Mouse (Mus musculus) erythroid progenitor cell, adult 5-6 weeks (primary cell): Measurements from ENCODE around the gene Qprt. TPM values are rescaled to one million over a fixed set of nuclear protein-coding genes. Genes with fewer than 3 reads are reported as not detected.
A peak's percentile ranks its signal among the peaks of the same experiment; 100 is the strongest.

Source experiments
- ATAC-seq: replicated peaks from 2 replicates; pipeline ENCODE4 v1.8.0; 2016; ENCODE audit warnings: moderate number of reproducible peaks, mild to moderate bottlenecking, moderate TSS enrichment, inconsistent platforms; ENCODE audit not compliant: poor library complexity, low FRiP score, severe bottlenecking
- total RNA-seq, 2 experiments: library from RNA; stranded (forward) in 1 of 2; stranded (reverse) in 1 of 2; fragments of 150-400 nt in 1 of 2; fragments of 186-747, 209-891 nt in 1 of 2; gene quantifications; 2 replicates each; pipeline versions ENCODE4 v1.2.3 to v1.2.4; 2015 to 2017; ENCODE audit warnings: low replicate concordance in 2 of 2

Qprt gene
- total RNA-seq (2015; ENCODE audit: low replicate concordance) = not detected in 2 replicates
- 1.8 TPM in 1 of 2 replicates, not detected in the other for total RNA-seq (2017; ENCODE audit: low replicate concordance)

DNA sequence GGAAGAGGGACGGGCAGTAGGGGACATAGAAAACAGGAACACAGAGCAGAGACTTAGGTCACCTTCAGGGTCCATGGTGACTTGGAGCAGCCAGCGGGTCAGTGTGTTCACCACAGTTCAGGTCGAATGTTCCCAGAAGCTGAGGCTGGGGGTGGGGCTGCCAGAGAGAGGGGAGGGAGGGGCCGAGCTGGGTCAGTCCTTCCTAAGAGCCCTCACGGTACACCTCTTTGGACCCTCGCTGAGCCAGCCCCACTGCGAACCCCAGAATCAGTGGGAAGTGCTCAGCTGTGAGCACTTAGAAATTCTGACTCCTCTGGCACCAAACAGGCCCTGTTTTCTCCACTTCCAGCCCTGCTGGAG lies at the start of gene Qprt:
TSS of gene Qprt (minus strand) at position 316 of the 360 bp plus-strand sequence.
- ATAC-seq = no peak

DNA sequence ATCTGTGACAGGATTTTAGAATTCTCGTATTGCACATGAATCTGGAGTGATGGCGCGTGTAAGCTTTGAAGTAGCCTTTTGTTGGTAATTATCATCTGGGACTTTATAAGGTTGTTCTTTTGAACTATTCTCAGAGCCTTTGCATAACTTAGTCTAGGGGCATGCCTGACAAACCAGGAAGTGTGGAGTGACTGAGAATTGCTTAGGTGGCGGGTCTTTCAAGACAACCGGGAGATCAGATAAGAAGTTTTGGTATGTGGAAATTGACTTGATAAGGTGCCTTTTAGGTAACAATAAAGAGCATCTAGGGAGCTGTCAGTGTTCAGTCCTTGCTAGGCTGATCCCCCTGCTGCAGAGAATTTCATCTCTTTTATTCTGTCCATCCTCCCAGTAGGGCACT lies 44.5 kb upstream of the Qprt start:
- no peak for ATAC-seq

DNA sequence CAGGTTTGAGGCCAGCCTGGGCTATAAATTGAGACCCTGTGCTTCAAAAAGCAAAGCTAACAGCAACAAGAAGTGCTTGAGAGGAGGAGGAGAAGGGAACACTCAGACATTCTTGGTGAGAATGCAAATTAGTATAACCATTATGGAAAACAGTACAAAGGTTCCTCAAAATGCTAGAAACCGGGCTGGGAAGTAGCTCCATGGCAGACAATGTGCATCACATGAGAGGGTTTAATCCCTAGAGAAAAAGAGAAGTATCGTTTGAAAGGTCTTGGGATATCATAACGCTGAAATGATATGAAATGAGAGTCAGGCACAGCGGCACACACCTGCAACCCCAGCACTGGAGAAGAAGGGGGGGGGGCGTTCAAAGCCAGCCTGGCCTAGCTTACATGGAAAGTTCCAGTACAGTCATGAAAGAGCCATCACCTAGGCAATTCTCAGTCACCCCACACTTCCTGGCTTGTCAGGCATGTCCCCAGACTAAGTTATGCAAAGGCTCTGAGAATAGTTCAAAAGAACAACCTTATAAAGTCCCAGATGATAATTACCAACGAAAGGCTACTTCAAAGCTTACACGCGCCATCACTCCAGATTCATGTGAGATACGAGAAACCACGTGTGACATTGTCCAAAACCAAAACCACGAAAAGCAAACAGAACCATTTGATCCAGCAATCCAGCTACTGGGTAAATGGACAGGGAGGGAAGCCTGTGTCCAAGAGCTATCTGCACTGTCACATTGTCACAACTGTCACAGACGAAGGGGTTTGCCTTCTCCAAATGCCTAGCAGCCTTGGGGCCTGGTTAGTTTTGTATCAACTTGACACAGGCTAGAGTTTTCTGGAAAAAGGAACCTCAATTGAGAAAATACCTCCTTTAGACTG lies 43.8 kb upstream of the Qprt start:
- ATAC-seq = no peak

DNA sequence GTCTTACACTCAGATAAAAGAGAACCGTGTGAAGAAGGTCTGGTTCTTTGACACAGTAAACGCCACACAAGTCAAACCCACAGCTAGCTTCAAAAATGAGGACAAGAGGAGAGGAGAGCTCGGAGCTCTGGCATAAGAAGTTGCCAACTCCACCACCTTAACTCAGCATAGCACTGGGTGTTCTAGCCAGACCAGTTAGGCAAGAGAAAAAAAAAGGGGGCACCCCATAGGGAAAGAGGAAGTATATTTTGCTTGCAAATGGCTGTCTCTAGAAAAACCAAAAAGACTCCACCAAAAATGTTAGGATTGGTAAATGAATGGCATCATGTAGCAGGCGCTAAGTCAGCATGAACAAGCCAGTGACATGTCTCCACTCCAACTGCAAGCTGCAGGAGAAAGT lies 42.0 kb upstream of the Qprt start:
- ATAC-seq = no peak

DNA sequence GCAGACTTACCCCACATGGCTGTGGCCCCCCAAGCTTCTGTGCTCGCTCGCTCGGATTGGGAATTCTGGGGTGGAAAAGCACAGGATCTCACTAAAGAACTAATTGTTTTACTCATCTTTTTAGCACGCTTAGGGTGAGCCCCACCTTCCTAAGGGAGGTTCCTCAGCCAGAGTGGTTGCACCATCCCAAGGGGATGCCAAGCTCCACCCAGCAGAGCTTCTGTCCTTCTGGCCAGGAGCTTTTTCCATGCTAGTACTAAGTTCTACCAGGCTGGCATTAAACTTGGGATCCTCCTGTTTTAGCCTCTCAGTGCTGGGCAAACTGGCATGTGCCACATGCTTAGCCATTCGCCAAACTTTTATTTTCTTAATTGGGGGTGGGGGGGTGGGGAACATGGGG lies 40.5 kb upstream of the Qprt start:
- no peak for ATAC-seq

DNA sequence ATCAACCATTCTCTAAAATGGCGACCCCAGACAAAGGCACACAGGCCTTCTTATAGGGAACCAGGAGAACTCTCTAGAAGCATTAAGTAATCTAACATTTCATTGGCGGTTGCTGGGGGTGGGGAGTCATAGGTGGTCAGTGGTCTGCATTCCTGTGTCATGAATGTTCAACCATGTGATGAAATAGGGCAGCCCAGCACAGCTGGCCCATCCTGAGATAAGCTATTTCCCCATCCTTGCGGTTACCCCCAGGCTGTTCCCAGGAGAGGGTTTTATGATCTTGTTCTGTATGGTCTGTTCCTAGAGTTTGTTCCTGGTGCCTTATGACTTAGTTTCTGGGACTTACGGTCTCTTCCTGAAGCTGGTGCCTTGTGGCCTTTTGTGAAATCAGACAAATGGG lies 35.5 kb upstream of the Qprt start:
- ATAC-seq = no peak

DNA sequence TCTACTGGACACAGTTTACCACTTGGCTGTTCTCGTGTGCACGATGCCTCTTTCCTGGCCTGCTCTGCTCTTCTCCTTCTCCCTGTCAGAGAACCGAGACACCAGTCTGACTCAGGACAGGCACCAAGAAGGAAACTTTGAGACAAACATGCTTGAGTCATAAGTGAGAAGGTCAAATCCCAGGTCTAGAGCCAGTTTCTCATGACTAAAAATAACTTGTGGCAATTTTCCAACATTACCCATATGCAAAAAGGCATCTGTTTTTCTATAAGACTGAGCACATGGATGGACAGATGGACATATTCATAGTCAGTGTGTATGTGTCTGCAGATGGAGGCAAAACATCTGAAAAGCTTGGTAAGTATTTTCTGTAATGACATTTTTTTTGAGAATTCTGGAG lies 31.5 kb upstream of the Qprt start:
- ATAC-seq = 0 out of 2 replicates have a peak, but pooled peaks have one; percentile 28

DNA sequence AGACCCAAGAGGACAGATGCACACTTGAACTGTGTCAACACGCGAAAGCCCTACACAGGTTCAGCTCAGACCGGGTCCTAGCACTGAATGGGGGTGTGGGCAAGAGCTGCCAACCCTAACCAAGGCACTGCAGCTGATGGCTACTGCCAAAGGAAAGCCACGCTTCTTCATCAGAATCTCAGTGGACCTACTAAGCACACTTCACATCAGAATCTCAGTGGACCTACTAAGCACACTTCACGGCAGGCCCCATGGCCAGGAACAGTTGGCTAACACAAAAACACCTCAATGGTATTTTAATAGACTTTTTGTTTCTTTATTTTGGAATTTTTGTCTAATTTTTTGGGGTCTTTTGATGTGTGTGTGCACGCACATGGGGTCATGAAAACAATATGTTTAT lies 30.4 kb upstream of the Qprt start:
- no peak for ATAC-seq

DNA sequence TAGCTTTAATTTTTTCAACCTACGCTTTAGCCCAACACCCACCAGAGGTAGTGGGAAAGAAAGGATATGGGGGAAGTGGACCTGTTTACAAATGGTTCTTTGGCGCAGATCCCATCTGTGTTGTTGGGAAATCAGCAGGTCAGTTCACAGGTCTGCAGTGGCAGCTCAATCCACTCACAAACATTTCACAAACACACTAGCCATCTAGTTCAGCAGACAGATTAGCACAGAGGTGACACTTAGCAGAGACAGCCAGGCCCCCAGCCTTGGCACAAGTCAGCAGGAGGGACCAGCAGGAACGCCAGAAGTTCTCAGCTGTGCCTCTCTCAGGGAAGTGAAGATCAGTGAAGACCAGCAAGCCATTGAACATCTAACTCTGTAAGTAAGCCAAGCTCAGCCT lies 25.9 kb upstream of the Qprt start:
- ATAC-seq = no peak

DNA sequence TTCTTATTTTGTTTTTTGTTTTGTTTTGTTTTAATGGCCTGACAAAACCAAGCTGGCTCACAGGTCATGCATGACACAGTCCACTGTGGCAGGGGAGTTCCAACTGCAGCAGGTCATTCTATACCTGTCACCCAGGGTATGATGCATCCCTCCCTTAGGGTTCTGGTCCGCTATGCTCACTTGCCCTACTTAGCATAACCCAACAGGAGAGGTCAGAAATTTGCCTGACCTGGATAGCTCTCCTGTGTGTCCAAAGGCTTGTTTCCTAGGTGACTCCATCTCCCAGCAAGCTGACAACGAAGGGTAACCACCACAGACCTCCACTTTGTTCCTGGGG lies 24.2 kb upstream of the Qprt start:
- no peak for ATAC-seq

DNA sequence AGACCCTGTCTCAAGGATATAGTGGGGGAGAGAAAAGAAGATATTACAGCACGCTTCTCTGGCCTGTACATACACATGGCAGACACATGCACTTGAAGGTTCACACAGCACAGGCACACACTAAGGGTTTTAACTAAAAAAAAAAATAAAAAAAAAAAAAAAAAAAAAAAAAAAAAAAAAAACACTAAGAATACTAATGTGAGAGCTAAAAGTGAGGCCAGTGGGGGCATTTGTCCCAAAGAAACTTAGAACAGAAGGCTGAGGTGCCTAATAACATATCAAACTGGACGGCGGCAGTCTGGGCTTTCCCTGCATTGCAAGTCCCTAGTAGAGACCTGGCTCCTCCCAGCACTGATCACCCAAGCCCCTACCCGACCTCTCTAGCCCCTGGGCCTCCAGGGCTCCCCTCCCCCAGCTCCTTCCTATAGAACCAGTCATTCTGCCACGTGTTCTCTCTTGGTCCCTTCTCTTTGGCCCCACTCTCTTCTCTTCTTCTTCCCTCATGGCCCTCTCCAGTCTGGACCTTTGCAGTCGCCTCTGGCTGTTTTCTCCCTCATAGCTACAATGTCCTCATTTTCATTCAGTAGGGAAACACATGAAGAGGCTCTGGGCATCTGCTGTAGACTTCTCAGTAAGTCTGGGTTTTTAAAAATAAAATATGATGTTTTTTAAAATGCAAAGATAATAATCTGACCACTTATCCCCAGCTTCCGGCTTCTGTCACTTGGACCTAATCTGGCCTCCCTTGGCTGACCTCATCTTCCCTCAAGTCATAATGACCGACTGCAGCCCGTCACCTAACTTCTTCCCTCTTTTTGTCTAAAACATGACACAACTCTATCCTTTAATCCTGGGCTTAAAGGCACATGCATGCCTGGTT lies 23.6 kb upstream of the Qprt start:
- ATAC-seq = no peak

DNA sequence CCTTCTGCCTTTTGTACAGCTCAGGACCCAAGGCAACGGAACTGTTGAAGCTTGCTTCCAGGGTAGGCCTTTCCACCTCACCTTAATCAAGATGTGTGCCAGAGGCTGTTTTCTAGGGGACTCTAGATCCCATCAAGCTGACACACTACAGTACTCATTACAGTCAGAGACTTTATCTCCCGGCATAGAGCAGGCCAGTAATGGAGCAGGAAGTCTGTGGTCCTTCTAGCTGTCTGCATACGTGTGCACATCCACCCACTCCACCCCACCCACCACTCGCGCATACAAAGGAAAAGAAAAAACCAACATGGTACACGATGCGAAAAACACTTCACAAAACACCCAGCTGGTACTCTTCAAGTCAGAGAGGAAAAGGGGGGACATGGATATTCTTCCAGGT lies 22.4 kb upstream of the Qprt start:
- peak; percentile 36; the same call in 1 of the 2 replicates for ATAC-seq

DNA sequence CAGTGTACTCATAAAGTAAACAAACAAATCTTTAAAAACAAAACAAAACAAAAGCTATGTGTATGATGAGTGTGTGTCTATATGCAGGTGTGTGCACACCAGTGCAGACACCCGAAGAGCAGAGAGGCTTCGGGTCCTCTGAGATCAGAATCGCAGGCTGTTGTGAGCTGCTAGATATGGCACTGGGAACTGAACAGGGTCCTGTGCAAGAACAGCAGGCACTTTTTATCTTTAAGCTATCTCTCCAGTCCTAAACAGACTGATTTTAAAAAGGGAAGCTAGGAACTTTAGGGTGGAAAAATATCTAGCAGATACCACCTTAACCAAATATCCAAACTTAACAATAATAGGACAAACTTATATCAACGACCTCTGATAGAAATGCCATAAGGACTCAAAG lies 20.6 kb upstream of the Qprt start:
- no peak for ATAC-seq

DNA sequence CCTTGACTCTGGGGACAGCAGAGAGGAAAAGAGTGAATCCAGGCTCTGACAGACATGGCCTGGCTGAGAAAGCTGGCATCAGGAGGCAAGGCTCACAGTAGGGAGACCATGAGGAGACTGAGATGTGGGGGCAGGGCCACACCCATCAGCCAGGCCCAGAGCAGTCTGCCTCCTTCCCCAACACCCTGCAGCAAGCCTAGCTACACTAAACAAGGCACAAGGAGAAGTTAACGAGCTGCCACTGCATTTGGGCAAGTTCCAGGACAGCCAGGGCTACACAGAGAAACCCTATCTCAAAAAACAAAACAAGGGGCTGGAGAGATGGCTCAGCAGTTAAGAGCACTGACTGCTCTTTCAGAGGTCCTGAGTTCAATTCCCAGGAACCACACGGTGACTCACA lies 20.2 kb upstream of the Qprt start:
- ATAC-seq = no peak

DNA sequence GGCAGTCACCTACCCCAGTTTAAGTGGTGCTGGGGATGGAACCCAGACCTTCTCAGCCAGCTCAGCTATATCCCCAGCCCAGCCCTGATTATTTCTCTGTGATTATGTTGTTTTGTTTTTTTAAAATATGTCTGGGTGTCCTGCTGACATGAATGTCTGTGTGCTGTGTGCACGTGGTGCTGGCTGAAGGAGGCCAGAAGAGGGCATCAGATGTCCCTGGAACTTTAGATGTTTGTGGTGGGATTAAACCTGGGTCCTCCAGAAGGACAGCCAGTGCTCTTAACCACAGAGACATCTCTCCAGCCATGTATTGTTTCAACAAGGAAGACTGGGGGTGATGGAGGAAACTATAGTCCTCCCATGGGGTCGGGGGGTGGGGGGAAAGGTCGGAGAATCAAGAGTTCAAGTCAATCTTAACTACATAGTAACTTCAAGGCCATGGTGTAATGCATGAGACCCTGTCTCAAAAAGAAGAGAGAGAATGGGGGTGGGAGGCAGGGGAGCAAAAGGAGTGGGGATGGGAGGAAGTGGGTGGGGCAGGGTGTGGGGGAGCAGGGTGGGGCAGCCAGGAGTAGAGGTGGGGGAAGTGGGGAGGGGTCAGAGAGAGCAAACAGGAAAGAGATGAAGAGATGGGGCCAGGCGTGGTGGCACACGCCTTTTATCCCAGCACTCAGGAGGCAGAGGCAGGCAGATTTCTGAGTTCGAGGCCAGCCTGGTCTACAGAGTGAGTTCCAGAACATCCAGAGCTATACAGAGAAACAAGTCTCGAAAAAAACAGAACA lies 18.8 kb upstream of the Qprt start:
- ATAC-seq = no peak

DNA sequence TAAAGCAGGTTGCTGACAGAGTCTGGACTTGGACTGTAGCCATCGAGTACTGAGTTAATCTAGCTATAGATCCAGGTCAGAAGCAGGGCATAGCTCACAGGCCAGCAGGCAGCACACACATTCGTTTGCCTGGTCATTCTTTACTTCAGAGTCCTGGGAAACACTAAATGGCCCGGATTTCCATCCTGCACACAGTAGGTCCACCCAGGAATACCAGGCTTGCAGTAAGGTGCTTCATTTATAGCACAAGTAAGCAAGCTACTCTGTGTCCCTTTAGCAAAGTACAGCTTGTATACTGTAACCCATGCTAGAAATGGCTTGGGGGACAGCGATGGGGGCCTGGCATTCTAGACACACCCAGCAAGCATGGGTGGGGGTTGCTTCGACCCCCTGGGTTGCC lies 17.5 kb upstream of the Qprt start:
- no peak for ATAC-seq

DNA sequence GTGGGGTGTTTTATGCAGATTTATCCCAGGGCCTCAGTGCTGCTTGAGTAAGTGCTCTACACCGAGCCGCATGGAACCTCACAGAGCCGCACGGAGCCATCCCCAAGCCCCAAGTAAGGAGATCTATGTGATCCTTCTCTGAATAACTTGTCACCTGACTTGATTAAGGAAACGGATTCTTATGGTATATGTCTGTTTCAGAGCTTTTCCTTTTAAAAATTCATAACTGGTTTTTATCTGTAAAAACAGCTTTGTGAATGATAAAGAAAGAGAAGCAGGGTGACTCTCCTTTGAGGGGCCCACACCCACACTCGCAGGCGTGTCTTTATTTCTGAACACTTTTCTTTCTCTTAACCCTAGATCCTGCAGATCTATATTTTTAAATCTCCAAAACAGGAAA lies 17.1 kb upstream of the Qprt start:
- ATAC-seq = peak; percentile 39; the same call in 1 of the 2 replicates

DNA sequence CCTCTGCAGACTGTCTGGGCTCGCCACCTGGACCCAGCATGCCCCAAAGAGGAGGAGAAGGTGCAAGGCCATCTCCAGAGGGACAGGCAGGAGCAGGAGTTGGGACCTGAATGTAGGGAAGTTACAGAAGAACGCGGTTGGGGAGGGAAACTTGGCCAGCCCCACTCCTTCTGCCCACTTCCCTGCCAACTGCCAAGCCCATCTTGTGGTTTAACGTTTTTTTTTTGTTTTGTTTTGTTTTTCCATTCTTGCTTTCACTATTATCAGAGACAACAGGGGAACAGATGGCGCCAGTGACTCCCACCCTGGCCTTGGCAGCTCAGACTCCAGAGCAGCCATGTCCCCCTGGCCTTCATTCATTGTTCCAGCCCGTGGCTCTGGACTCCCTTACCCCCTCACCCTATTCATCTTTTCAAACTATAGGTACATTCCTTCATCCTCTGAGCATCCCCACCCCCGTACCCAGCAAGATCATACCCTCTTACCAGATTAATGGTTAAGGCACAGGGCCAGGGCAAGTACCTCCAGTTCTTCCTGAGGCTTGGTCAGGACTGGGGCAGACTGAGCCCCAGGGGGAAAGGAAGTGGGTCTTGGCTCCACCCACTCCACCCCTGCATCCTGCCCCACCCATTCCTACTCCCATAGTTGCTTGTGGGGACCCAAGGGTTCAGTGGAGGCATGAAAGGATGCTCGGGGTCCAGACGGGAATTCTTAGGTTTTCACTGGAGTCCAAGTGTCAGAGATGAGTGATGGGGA lies 15.4 kb upstream of the Qprt start, which contains the start of gene Spn:
TSS of gene Spn (minus strand) at position 562 of the 756 bp plus-strand sequence.
- ATAC-seq = peak; percentile 65
